Mouse (Mus musculus): ENCODE measurements around the gene Gm4969. TPM values are rescaled to one million over a fixed set of nuclear protein-coding genes. Genes with fewer than 3 reads are reported as not detected.

Gene Gm4969
- not detected for polyA plus RNA-seq (2017; shearing (Covaris generic))

DNA sequence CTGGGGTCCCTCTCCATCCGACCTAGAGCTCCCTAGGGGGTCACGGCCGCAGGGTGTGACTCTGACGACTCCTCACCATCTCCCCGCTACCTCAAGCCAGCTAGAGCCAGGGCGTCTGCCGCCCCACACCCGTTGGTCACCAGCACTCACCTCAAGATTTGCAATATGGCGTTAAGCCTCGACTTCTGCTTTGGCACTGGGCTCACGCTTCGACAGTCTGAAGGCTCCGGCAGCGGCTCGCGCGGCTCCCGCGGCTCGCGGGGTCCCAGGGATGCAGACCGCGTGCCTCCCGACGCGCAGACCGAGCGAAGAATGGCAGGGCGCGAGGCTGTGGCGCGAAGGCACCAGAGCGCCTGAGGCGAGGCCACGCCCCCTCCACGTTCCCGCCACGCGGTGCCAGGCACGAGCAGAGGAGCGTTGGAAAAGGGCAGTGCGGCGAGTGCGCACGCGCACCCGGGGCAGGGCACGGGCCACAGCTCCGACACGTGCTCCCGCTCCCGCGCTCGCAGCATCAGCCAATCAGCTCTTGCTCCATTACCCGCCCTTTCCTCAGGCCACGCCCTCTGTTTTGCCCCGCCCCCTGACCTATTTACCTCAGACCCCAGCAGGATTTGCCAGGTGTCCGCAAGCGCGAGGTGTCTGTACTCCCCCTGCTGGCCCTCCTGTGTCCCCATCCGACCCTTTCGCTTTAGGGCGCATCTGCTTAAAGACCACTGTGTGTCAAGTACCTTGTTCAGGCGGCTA, at the start of gene Gm4969:
Gene Gm4969 (minus strand): TSS at position 341 of the 744 bp plus-strand sequence.

DNA sequence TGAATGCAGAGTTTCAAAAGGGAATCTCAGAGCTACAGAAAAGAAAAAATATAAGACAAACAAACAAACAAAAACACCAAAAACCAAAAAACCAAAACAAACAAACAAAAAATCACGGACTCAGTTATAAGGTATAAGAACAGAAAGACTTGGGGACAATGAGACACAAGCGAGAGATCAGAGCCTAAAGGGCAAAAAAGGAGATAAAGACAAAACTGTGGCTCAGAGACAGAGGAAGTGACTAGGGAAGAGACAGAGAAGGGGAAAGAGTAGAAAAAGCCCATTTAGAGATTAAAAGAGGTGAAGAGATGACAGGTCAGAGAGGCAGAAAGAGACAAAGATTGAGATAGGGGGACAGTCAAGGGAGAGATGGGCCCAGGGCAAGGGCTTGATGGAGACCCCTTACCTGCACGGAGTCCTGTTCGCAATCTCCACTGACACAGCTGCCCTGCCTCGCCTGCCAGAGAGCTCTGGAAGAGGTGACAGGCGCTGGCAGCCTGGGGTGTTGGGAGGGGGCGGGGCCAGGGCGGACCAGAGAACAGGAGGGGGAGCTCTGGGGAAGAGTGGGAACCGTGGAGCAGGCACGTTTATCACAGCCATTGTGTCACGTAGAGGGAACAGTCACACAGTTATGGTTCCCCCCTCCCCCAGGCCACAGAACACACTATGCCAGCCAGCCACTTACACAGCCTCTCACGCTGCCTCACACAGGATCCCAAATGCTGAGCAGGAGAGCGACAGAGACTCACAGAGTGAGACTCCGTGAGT, 47.7 kb upstream of the Gm4969 start, which contains the start of gene Gipr:
Gene Gipr (minus strand): TSS at position 472 of the 768 bp plus-strand sequence.

DNA sequence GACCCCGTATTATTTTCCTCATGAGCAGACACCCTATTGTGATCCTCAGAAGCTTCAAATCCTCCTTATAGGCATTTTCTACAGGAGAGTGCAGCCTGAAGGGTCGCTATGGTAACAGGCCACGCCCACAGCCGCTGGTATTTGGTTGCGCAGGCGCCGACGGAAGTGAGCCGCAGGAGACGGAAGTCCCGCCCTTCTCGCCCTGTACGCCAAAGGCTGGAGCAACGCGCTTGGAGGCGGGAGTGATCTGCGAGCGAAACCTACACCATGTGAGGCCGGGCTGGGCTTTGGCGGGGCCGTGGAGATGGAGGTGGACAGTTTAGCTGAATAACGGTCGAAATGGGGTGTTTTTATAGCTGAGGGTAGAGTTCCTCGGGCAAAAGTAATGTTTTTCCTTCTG, 31.5 kb upstream of the Gm4969 start, which contains the start of gene Snrpd2:
Gene Snrpd2 (plus strand): TSS at position 97 of the 400 bp plus-strand sequence.

DNA sequence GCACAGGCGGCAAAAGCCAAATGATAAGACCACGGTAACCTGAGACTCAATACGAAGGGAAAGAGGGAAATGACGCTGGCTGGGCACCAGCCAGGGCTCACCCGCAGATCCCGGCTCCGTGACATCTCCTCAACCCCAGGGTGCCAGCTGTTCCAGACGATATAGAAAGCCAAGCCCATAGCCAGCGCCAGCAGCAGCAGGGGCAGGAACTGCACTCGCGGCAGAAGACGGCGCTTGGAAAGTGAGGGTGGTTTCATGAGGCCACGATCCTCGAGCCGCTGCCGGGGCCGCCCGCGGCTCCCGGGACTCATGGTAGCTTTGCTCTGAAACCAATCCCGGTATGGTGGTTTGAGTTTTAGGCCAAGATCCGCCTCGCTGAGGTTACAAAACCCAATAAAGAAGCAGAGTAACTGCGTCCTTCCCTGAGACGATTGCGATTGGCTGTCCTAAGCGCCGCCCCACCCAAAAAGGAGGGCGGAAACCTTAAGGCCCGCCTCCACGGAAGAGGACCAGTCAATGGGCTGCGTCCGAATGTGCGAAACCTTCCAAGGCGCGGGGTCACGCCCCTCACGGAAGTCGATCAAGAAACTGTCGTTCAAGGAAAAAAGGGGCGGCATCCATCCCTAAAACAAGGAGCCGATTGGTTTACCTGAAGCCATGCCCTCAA, 30.8 kb upstream of the Gm4969 start, which contains the start of gene Qpctl:
Gene Qpctl (minus strand): TSS at position 417 of the 667 bp plus-strand sequence.

DNA sequence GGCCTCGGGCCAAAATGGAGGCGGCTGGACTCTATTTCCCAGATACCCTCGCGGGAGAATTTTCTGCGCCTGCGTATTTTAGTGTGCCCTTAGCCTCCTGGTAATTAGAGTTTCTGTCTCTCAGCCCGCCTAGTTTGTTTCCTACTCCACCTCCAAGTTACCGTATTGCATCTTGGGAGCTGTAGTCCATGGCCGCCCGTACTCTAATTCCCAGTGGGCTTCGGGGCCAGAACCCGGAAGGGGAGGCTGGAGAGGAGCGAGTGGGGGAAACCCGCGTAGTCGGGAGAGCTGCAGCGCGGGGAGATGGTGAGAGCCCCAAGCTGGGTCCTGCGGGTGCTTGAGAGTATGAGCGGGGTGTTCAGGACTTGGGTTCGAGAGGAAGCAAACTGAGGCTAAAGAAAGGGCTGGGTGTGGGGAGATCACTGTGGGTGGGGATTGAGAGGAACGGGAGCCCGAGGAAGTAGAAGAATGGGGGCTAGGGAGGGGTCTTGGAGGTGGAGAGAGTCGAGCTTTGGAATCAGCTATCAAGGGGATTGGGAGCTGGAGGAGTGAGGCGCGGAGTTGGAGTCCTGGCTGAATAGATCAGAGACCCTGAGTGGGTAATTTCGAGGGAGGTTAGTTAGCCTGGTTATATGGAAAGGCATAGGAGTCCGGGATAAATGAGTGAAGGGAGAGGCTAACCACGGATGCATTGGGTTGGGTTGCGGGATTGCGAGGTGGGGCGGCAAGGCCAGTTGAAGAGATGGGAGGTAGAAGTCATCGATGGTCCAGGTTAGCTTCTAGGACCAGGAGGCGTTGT, 1.7 kb upstream of the Gm4969 start, which contains the start of gene Fbxo46:
Gene Fbxo46 (plus strand): TSS at position 229 of the 799 bp plus-strand sequence.

DNA sequence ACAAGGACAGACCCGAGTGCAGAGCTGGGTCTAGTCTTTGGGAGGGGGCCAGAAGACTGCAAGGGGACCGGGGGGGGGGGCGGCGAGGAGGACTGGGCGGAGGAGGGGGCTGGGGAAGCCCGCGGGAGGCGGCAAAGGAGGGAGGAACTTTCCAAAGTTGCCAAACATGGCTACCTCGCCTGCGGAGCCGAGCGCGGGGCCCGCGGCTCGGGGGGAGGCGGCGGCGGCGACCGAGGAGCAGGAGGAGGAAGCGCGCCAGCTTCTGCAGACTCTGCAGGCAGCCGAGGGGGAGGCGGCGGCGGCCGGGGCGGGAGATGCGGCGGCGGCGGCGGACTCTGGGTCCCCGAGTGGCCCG, 23.7 kb downstream of the Gm4969 start, which contains the start of gene Six5:
Gene Six5 (plus strand): TSS at position 124 of the 355 bp plus-strand sequence.

DNA sequence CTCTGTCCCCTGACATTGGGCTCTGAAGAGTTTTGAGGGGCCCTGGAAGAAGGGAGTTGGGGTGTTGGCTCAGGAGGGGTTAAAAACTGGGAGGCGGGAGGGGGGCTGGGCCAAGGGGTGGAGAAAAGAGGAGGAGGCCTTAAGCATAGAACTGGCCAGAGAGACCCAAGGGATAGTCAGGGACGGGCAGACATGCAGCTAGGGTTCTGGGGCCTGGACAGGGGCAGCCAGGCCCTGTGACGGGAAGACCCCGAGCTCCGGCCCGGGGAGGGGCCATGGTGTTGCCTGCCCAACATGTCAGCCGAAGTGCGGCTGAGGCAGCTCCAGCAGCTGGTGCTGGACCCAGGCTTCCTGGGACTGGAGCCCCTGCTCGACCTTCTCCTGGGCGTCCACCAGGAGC, 34.5 kb downstream of the Gm4969 start, which contains the start of gene Dmpk:
Gene Dmpk (plus strand): TSS at position 149 of the 400 bp plus-strand sequence.

DNA sequence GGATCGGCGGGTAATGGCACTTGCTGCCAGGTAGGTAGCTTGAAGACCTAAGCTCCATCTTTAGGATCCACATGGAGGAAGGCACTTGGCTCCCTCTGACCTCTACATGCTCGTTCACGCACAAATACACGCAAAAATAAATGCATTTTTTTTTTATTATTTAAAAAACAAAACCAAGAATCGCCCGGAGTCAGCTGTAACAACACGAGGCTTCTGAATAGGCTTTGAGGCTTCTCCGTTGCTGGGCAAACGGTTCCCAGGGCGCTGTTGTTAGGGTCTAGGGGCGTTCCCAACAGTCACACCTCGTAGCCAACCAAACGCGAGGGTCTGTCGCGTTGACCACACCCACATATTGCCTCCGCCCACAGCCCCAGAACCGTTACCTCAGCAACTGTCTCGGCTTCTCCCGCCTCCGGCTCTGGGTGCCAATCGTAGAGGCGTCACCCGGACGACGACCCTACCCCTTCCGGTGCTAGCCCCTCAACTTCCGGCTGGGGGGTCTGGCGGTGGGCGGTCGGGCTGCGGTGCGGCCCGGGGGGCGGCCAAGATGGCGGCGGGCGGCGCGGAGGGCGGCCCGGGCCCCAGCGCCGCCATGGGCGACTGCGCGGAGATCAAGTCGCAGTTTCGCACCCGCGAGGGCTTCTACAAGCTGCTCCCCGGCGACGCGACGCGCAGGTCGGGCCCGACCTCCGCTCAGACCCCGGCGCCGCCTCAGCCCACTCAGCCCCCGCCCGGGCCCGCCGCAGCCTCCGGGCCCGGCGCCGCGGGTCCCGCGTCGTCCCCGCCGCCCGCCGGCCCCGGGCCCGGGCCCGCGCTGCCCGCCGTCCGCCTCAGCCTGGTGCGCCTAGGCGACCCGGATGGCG, 42.2 kb downstream of the Gm4969 start, which contains the start of gene Dmwd:
Gene Dmwd (plus strand): TSS at position 505 of the 863 bp plus-strand sequence.

DNA sequence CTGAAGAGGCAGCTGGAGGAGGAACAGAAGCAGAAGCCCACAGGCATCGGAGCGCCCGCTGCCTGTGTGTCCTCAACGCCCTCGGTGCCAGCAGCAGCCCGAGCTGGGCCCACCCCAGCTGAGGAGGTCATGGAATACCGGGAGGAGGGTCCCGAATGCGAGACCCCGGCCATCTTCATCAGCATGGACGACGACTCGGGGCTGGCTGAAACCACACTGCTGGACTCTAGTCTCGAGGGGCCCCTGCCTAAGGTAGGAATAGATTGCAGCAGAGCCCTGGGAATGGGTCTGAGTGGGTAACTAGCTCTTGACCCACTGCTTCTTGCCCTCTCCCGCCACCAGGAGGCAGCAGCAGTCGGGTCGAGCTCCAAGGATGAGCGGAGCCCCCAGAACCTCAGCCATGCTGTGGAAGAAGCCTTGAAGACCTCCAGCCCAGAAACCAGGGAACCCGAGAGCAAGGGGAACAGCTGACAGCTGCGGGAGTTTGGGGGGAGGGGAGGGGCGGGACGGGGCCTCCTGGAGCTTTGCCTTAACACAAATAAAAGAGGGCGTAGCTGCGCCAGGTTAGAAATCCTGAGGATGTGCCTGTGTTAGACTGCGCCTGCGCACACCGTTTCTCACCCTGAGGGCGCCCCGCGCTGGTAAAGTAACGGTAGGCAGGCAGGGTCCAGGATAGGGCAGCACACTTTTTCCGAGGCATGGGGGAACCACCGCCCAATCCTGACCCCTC, 64.0 kb downstream of the Gm4969 start, which contains the start of gene Rsph6a:
Gene Rsph6a (plus strand): TSS at position 644 of the 730 bp plus-strand sequence.

Other genes starting within 250 kb of the Gm4969 start
- gene Pglyrp1, start 247.0 kb downstream of the Gm4969 start, polyA plus RNA-seq (2017; shearing (Covaris generic)): 257 TPM
- 36.3 TPM for gene Ccdc61, start 208.0 kb downstream of the Gm4969 start, polyA plus RNA-seq (2017; shearing (Covaris generic))
- not detected for gene Nova2, start 192.5 kb downstream of the Gm4969 start, polyA plus RNA-seq (2017; shearing (Covaris generic))
- not detected for gene Nanos2, start 131.0 kb downstream of the Gm4969 start, polyA plus RNA-seq (2017; shearing (Covaris generic))
- 3.5 TPM for gene Mypop, start 127.1 kb downstream of the Gm4969 start, polyA plus RNA-seq (2017; shearing (Covaris generic))
- 4.6 TPM for gene Irf2bp1, start 114.3 kb downstream of the Gm4969 start, polyA plus RNA-seq (2017; shearing (Covaris generic))
- not detected for gene Foxa3, start 94.8 kb downstream of the Gm4969 start, polyA plus RNA-seq (2017; shearing (Covaris generic))
- gene Sympk, start 94.0 kb downstream of the Gm4969 start, polyA plus RNA-seq (2017; shearing (Covaris generic)): 23.2 TPM
- not detected for gene Rsph6a, start 63.7 kb downstream of the Gm4969 start, polyA plus RNA-seq (2017; shearing (Covaris generic))
- 0.22 TPM for gene Dmwd, start 42.1 kb downstream of the Gm4969 start, polyA plus RNA-seq (2017; shearing (Covaris generic))
- gene Dmpk, start 34.5 kb downstream of the Gm4969 start, polyA plus RNA-seq (2017; shearing (Covaris generic)): 1.0 TPM
- gene Six5, start 23.8 kb downstream of the Gm4969 start, polyA plus RNA-seq (2017; shearing (Covaris generic)): 0.39 TPM
- gene Fbxo46, start 1.5 kb upstream of the Gm4969 start, polyA plus RNA-seq (2017; shearing (Covaris generic)): 27.9 TPM
- 9.7 TPM for gene Qpctl, start 30.9 kb upstream of the Gm4969 start, polyA plus RNA-seq (2017; shearing (Covaris generic))
- 51.3 TPM for gene Snrpd2, start 31.4 kb upstream of the Gm4969 start, polyA plus RNA-seq (2017; shearing (Covaris generic))
- gene Gipr, start 47.8 kb upstream of the Gm4969 start, polyA plus RNA-seq (2017; shearing (Covaris generic)): not detected
- gene Eml2, start 58.1 kb upstream of the Gm4969 start, polyA plus RNA-seq (2017; shearing (Covaris generic)): 31.6 TPM
- 0.16 TPM for gene Gpr4, start 94.2 kb upstream of the Gm4969 start, polyA plus RNA-seq (2017; shearing (Covaris generic))
- gene Opa3, start 110.0 kb upstream of the Gm4969 start, polyA plus RNA-seq (2017; shearing (Covaris generic)): 25.4 TPM
- gene Vasp, start 153.4 kb upstream of the Gm4969 start, polyA plus RNA-seq (2017; shearing (Covaris generic)): 333 TPM
- 2.8 TPM for gene Ppm1n, start 161.7 kb upstream of the Gm4969 start, polyA plus RNA-seq (2017; shearing (Covaris generic))
- gene Rtn2, start 164.3 kb upstream of the Gm4969 start, polyA plus RNA-seq (2017; shearing (Covaris generic)): not detected
- 0.78 TPM for gene Fosb, start 191.7 kb upstream of the Gm4969 start, polyA plus RNA-seq (2017; shearing (Covaris generic))
- 86.2 TPM for gene Ercc1, start 226.4 kb upstream of the Gm4969 start, polyA plus RNA-seq (2017; shearing (Covaris generic))
- 13.9 TPM for gene Cd3eap, start 241.1 kb upstream of the Gm4969 start, polyA plus RNA-seq (2017; shearing (Covaris generic))
- 0.20 TPM for gene Ppp1r13l, start 241.4 kb upstream of the Gm4969 start, polyA plus RNA-seq (2017; shearing (Covaris generic))

All from activated CD4-positive, CD25-positive, alpha-beta regulatory T cell, adult 9 weeks (primary cell).